Mouse (Mus musculus) forebrain, embryonic 15.5 days (tissue): ENCODE measurements at regions not wholly inside any gene's neighbourhood (a gene's known extent, or its start where the extent isn't known, plus 50 kb on each side); places are given as distances from the start of the nearest gene placed in this dataset.

Experiments
- ATAC-seq: fragments of 200-750 bp; cut with Nextera tagmentation; replicated peaks from 2 replicates; pipeline ENCODE4 v1.8.0; 2017; ENCODE audit warnings: mild to moderate bottlenecking, moderate TSS enrichment, moderate library complexity
- H3K27ac ChIP-seq: fragments of 300-500 bp; sonication (generic); replicated peaks from 2 replicates; pipeline ENCODE4 v1.5.1; 2015; ENCODE audit warnings: mild to moderate bottlenecking, inconsistent platforms
- H3K27me3 ChIP-seq: fragments of 300-500 bp; sonication (generic); 2 replicates; pipeline ENCODE4 v1.6.1; 2015; ENCODE audit warnings: inconsistent platforms
- H3K36me3 ChIP-seq: fragments of 300-500 bp; sonication (generic); 2 replicates; pipeline ENCODE4 v1.6.1; 2015; ENCODE audit warnings: mild to moderate bottlenecking, inconsistent platforms
- H3K4me1 ChIP-seq: fragments of 300-500 bp; sonication (generic); 2 replicates; pipeline ENCODE4 v1.6.1; 2015; ENCODE audit warnings: inconsistent platforms
- H3K4me2 ChIP-seq: fragments of 300-500 bp; sonication (generic); replicated peaks from 2 replicates; pipeline ENCODE4 v1.6.1; 2015; ENCODE audit warnings: mild to moderate bottlenecking, inconsistent platforms
- H3K4me3 ChIP-seq: fragments of 300-500 bp; sonication (generic); 2 replicates; pipeline ENCODE4 v1.5.1; 2015; ENCODE audit warnings: mild to moderate bottlenecking, inconsistent platforms
- H3K9ac ChIP-seq: fragments of 300-500 bp; sonication (generic); replicated peaks from 2 replicates; pipeline ENCODE4 v1.6.1; 2015; ENCODE audit warnings: mild to moderate bottlenecking, inconsistent platforms
- H3K9me3 ChIP-seq: fragments of 300-500 bp; sonication (generic); 2 replicates; pipeline ENCODE4 v1.6.1; 2016; ENCODE audit warnings: inconsistent platforms
- WGBS: fragments of 180-500 bp; shearing (Covaris S2); methylation state at CpG from one replicate; pipeline ENCODE4 v1.1.7; 2015; ENCODE audit warnings: mixed read lengths; 5-methylcytosine and 5-hydroxymethylcytosine counted together

- no peaks in the 10 kb centered on the region for H3K36me3 ChIP-seq
- WGBS: 19% methylated on average over 16 of the region's 16 CpGs
- ATAC-seq: peak; percentile 94
- no peak overlapping the region for H3K27ac ChIP-seq
- no peaks in the 10 kb centered on the region for H3K4me1 ChIP-seq
- no peaks in the 10 kb centered on the region for H3K27me3 ChIP-seq
- H3K4me3 ChIP-seq: peak overlapping the region; percentile 45
- H3K9me3 ChIP-seq: 0 out of 2 replicates have a peak, but pooled peaks cover 3% of the 10 kb centered on the region
- H3K9ac ChIP-seq: peak overlapping the region; percentile 51
- peak overlapping the region; percentile 46 for H3K4me2 ChIP-seq
Measured at GRCm38 (mm10) chr17:22673891-22674622, 73.3 kb downstream of the Vmn2r112 start.
